Mouse (Mus musculus): Measurements from ENCODE around the gene Slc4a10. TPM values are rescaled to one million over a fixed set of nuclear protein-coding genes. Genes with fewer than 3 reads are reported as not detected.

Gene Slc4a10
- polyA plus RNA-seq, 1 experiment from 2014 or later: 6.6 TPM

DNA sequence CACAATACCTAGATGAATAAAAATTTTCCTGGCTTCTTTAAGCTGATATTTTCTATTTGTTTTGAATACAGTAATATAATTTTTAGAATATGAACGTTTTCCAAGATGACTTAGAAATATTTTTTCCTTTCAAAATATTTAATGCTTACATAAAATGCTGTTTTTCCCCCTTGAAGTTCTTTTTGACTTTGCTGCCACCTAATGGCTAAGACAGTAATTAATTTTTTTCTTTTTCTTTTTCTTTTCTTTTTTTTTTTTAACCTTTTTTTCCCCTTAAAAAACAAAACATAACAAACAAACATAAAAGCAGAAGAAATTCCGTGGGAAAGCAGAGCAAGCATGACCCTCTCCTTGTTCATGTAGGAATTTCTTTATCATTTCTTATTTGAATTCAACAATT, 239.6 kb downstream of the Slc4a10 start:
- no peak overlapping the region for H3K4me3 ChIP-seq (ENCODE audit: low read depth, low read length)
- no peaks in the 10 kb centered on the region for H3K36me3 ChIP-seq (ENCODE audit: control insufficient read depth, insufficient read depth, low read length)
- no peaks in the 10 kb centered on the region for H3K4me1 ChIP-seq (ENCODE audit: control insufficient read depth, insufficient read depth, low read length)
- no peaks in the 10 kb centered on the region for H3K9me3 ChIP-seq (replicated peaks; ENCODE audit: control insufficient read depth, low read length)
- under 1% methylated on average over 2 of the region's 2 CpGs for WGBS
- peak; percentile 53 for DNase-seq (ENCODE audit: low spot score)
- H3K27me3 ChIP-seq (replicated peaks; ENCODE audit: control insufficient read depth, insufficient read depth, low read length): no peaks in the 10 kb centered on the region
- H3K4me2 ChIP-seq (ENCODE audit: low read length): no peak overlapping the region
- H3K9ac ChIP-seq (ENCODE audit: low read length): no peak overlapping the region
- H3K27ac ChIP-seq (ENCODE audit: low read depth, low read length): no peak overlapping the region
- no peak for ATAC-seq

- ATAC-seq (no peak), DNase-seq (ENCODE audit: low spot score) (no peak)
- no peaks in the 10 kb centered on the region for H3K4me1 ChIP-seq (ENCODE audit: control insufficient read depth, insufficient read depth, low read length)
- WGBS: 83% methylated on average over 4 of the region's 4 CpGs
- no peak overlapping the region for H3K9ac ChIP-seq (ENCODE audit: low read length)
- no peaks in the 10 kb centered on the region for H3K36me3 ChIP-seq (ENCODE audit: control insufficient read depth, insufficient read depth, low read length)
- no peak overlapping the region for H3K4me2 ChIP-seq (ENCODE audit: low read length)
- H3K9me3 ChIP-seq (replicated peaks; ENCODE audit: control insufficient read depth, low read length): no peaks in the 10 kb centered on the region
- H3K27me3 ChIP-seq (replicated peaks; ENCODE audit: control insufficient read depth, insufficient read depth, low read length): no peaks in the 10 kb centered on the region
- H3K4me3 ChIP-seq (ENCODE audit: low read depth, low read length): no peak overlapping the region
- no peak overlapping the region for H3K27ac ChIP-seq (ENCODE audit: low read depth, low read length)
These were observed 241.3 kb downstream of the Slc4a10 start for GRCm38 (mm10) chr2:62287532-62287931.

DNA sequence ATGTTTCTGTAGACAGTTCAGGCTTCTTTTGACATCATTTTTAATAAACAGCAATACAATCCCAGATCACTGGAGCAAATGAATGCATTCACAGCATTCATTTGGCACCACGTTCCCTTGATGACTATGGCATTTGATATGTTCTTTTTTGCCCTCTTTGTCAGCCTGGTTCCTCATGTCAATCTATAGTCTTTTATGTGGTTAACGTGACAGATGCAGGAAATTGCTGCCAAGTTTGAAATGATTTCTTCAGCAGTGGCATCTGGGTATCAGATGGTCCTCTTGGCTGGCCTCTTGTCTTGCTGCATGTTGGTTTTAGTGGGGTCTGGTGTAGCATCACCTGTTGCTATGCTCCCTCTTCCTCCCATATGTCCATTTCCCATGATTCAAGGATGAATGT, 247.6 kb downstream of the Slc4a10 start:
- no peak overlapping the region for H3K4me2 ChIP-seq (ENCODE audit: low read length)
- ATAC-seq: peak; percentile 89
- H3K4me1 ChIP-seq (ENCODE audit: control insufficient read depth, insufficient read depth, low read length): no peaks in the 10 kb centered on the region
- H3K27me3 ChIP-seq (replicated peaks; ENCODE audit: control insufficient read depth, insufficient read depth, low read length): no peaks in the 10 kb centered on the region
- 10% methylated on average over 2 of the region's 2 CpGs for WGBS
- H3K27ac ChIP-seq (ENCODE audit: low read depth, low read length): no peak overlapping the region
- H3K9me3 ChIP-seq (replicated peaks; ENCODE audit: control insufficient read depth, low read length): no peaks in the 10 kb centered on the region
- DNase-seq (ENCODE audit: low spot score): peak; percentile 91
- H3K9ac ChIP-seq (ENCODE audit: low read length): no peak overlapping the region
- no peaks in the 10 kb centered on the region for H3K36me3 ChIP-seq (ENCODE audit: control insufficient read depth, insufficient read depth, low read length)
- H3K4me3 ChIP-seq (ENCODE audit: low read depth, low read length): no peak overlapping the region

DNA sequence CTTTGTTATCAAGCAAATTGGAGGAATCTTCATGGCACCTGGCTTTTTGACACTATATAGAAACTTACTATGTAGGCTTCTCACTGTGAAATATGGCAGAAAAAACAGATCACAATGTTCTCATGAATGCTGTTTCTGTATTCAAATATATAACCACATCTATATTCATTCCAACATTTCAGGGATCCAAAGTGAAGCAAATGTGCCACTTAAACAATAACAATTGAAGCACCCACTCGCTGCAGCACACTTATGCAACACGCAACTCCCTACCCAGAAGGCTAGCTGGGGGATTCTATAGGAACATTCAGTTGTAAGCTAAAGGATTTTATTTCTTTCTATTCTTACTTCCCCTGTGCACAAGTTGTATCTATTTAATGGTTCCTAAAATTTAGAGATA, 255.5 kb downstream of the Slc4a10 start:
- Histone ChIP-seq H3K9ac (ENCODE audit: low read length) (no peak overlapping the region), H3K27ac (ENCODE audit: low read depth, low read length) (no peak overlapping the region), H3K9me3 (replicated peaks; ENCODE audit: control insufficient read depth, low read length) (no peaks in the 10 kb centered on the region), H3K4me1 (ENCODE audit: control insufficient read depth, insufficient read depth, low read length) (no peaks in the 10 kb centered on the region), H3K36me3 (ENCODE audit: control insufficient read depth, insufficient read depth, low read length) (no peaks in the 10 kb centered on the region), H3K4me3 (ENCODE audit: low read depth, low read length) (no peak overlapping the region), H3K4me2 (ENCODE audit: low read length) (no peak overlapping the region), H3K27me3 (replicated peaks; ENCODE audit: control insufficient read depth, insufficient read depth, low read length) (no peaks in the 10 kb centered on the region)
- 90% methylated on average over 2 of the region's 2 CpGs for WGBS
- ATAC-seq (no peak), DNase-seq (ENCODE audit: low spot score) (no peak)

GRCm38 (mm10) chr2:62306978-62307377, 260.7 kb downstream of the Slc4a10 start:
- ATAC-seq: no peak
- no peak overlapping the region for H3K27ac ChIP-seq (ENCODE audit: low read depth, low read length)
- no peak overlapping the region for H3K4me2 ChIP-seq (ENCODE audit: low read length)

GRCm38 (mm10) chr2:62307477-62307876, 261.2 kb downstream of the Slc4a10 start:
- Histone ChIP-seq H3K27me3 (replicated peaks; ENCODE audit: control insufficient read depth, insufficient read depth, low read length) (no peaks in the 10 kb centered on the region), H3K9me3 (replicated peaks; ENCODE audit: control insufficient read depth, low read length) (no peaks in the 10 kb centered on the region), H3K36me3 (ENCODE audit: control insufficient read depth, insufficient read depth, low read length) (no peaks in the 10 kb centered on the region), H3K4me2 (ENCODE audit: low read length) (no peak overlapping the region), H3K4me3 (ENCODE audit: low read depth, low read length) (no peak overlapping the region), H3K4me1 (ENCODE audit: control insufficient read depth, insufficient read depth, low read length) (no peaks in the 10 kb centered on the region), H3K27ac (ENCODE audit: low read depth, low read length) (peak overlapping the region; percentile 58; the same call in 1 of the 2 replicates), H3K9ac (ENCODE audit: low read length) (no peak overlapping the region)
- 75% methylated on average over 2 of the region's 2 CpGs for WGBS
- DNase-seq (ENCODE audit: low spot score): peak; percentile 33
- ATAC-seq: peak; percentile 55; the same call in 1 of the 2 replicates

More at GRCm38 (mm10) chr2:62306978-62307377, 260.7 kb downstream of the Slc4a10 start:
- Histone ChIP-seq H3K36me3 (ENCODE audit: control insufficient read depth, insufficient read depth, low read length) (no peaks in the 10 kb centered on the region), H3K9me3 (replicated peaks; ENCODE audit: control insufficient read depth, low read length) (no peaks in the 10 kb centered on the region), H3K9ac (ENCODE audit: low read length) (no peak overlapping the region), H3K27me3 (replicated peaks; ENCODE audit: control insufficient read depth, insufficient read depth, low read length) (no peaks in the 10 kb centered on the region), H3K4me3 (ENCODE audit: low read depth, low read length) (no peak overlapping the region), H3K4me1 (ENCODE audit: control insufficient read depth, insufficient read depth, low read length) (no peaks in the 10 kb centered on the region)
- DNase-seq (ENCODE audit: low spot score): no peak
- 91% methylated on average over 5 of the region's 5 CpGs for WGBS

DNA sequence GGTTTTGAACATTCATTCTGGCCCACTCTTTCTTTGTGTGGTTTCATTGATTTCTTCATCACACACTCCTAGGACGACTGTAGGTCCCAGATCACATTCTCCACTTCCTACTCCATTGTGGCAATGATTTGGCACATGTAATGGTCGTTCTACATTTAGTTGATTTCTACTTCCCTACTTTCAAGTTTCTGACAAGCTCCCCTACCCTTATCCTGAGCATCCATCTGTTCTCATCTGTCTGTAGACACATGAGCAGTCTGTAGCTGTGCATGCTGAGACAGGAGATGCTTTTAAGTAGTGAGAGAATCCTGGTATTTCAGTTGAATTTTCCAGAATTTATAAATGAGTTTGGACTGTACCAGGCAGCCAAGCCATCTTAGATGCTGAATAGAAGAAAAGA, 270.7 kb downstream of the Slc4a10 start:
- ATAC-seq (no peak), DNase-seq (ENCODE audit: low spot score) (no peak)
- Histone ChIP-seq H3K4me3 (ENCODE audit: low read depth, low read length) (no peak overlapping the region), H3K36me3 (ENCODE audit: control insufficient read depth, insufficient read depth, low read length) (no peaks in the 10 kb centered on the region), H3K4me1 (ENCODE audit: control insufficient read depth, insufficient read depth, low read length) (no peaks in the 10 kb centered on the region), H3K9me3 (replicated peaks; ENCODE audit: control insufficient read depth, low read length) (no peaks in the 10 kb centered on the region), H3K9ac (ENCODE audit: low read length) (no peak overlapping the region), H3K4me2 (ENCODE audit: low read length) (no peak overlapping the region), H3K27me3 (replicated peaks; ENCODE audit: control insufficient read depth, insufficient read depth, low read length) (no peaks in the 10 kb centered on the region), H3K27ac (ENCODE audit: low read depth, low read length) (no peak overlapping the region)
- WGBS: 65% methylated on average over 2 of the region's 2 CpGs

GRCm38 (mm10) chr2:62319489-62319888, 273.2 kb downstream of the Slc4a10 start:
- 91% methylated on average over 3 of the region's 3 CpGs for WGBS

DNA sequence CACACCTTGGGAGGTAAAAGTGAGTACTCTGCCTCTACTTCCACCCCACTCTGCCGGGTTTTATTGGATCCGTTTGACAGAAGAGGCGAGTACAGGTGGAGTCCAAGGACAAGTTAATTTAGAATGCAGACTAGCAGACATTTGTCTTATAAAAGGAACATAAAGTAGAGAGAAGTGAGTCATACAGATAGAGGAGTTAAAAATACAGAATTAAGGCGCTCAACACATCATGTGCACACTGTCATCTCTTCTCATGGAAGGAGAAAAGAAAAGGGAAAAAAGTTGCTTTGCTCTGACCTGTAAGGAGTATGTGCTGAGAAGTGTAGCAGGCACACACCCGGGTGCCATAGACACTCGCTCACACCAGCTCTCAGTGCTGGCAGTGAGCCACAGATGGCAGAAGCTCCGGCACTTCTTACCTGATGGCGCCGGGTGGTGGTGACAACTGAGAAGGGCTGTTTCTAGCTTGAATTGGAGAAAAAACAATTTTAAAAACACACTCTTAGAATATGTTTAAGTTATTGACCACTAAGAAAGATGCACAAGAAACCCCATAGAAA, 276.9 kb downstream of the Slc4a10 start:
- DNase-seq (ENCODE audit: low spot score) (peak; percentile 49), ATAC-seq (no peak)
- Histone ChIP-seq H3K36me3 (ENCODE audit: control insufficient read depth, insufficient read depth, low read length) (no peaks in the 10 kb centered on the region), H3K4me1 (ENCODE audit: control insufficient read depth, insufficient read depth, low read length) (no peaks in the 10 kb centered on the region), H3K4me2 (ENCODE audit: low read length) (no peak overlapping the region), H3K4me3 (ENCODE audit: low read depth, low read length) (no peak overlapping the region), H3K9me3 (replicated peaks; ENCODE audit: control insufficient read depth, low read length) (no peaks in the 10 kb centered on the region), H3K27me3 (replicated peaks; ENCODE audit: control insufficient read depth, insufficient read depth, low read length) (no peaks in the 10 kb centered on the region), H3K9ac (ENCODE audit: low read length) (no peak overlapping the region), H3K27ac (ENCODE audit: low read depth, low read length) (no peak overlapping the region)
- 78% methylated on average over 9 of the region's 9 CpGs for WGBS

More at GRCm38 (mm10) chr2:62319489-62319888, 273.2 kb downstream of the Slc4a10 start:
- H3K36me3 ChIP-seq (ENCODE audit: control insufficient read depth, insufficient read depth, low read length): no peaks in the 10 kb centered on the region
- H3K9me3 ChIP-seq (replicated peaks; ENCODE audit: control insufficient read depth, low read length): no peaks in the 10 kb centered on the region
- H3K4me3 ChIP-seq (ENCODE audit: low read depth, low read length): no peak overlapping the region
- no peak overlapping the region for H3K4me2 ChIP-seq (ENCODE audit: low read length)
- H3K9ac ChIP-seq (ENCODE audit: low read length): no peak overlapping the region
- H3K27me3 ChIP-seq (replicated peaks; ENCODE audit: control insufficient read depth, insufficient read depth, low read length): no peaks in the 10 kb centered on the region
- no peak for ATAC-seq
- no peak overlapping the region for H3K27ac ChIP-seq (ENCODE audit: low read depth, low read length)
- DNase-seq (ENCODE audit: low spot score): no peak
- H3K4me1 ChIP-seq (ENCODE audit: control insufficient read depth, insufficient read depth, low read length): no peaks in the 10 kb centered on the region
